Mouse (Mus musculus) liver, embryonic 11.5 days (tissue): ENCODE measurements at regions not wholly inside any gene's neighbourhood (a gene's known extent, or its start where the extent isn't known, plus 50 kb on each side); places are given as distances from the start of the nearest gene placed in this dataset.
A peak's percentile ranks its signal among the peaks of the same experiment; 100 is the strongest.

Source experiments
- ATAC-seq: fragments of 200-750 bp; cut with Nextera tagmentation; replicated peaks from 2 replicates; pipeline ENCODE4 v1.8.0; 2017; ENCODE audit warnings: moderate number of reproducible peaks, mild to moderate bottlenecking, moderate TSS enrichment, moderate library complexity; ENCODE audit not compliant: low FRiP score
- DNase-seq: peaks from one replicate; pipeline ENCODE4 v3.0.0-alpha.2; 2017; ENCODE audit warnings: low spot score
- H3K27ac ChIP-seq: fragments of 300-500 bp; sonication (generic); 2 replicates; pipeline ENCODE4 v1.5.1; 2014; ENCODE audit warnings: mild to moderate bottlenecking, low read depth, low read length, control low read depth
- H3K27me3 ChIP-seq: fragments of 300-500 bp; sonication (generic); replicated peaks from 2 replicates; pipeline ENCODE4 v1.6.1; 2014; ENCODE audit warnings: low read length, mixed read lengths; ENCODE audit not compliant: control insufficient read depth, insufficient read depth
- H3K36me3 ChIP-seq: fragments of 300-500 bp; sonication (generic); 2 replicates; pipeline ENCODE4 v1.6.1; 2014; ENCODE audit warnings: mild to moderate bottlenecking, low read length, moderate library complexity, mixed read lengths; ENCODE audit not compliant: control insufficient read depth, insufficient read depth
- H3K4me1 ChIP-seq: fragments of 300-500 bp; sonication (generic); replicated peaks from 2 replicates; pipeline ENCODE4 v1.6.1; 2014; ENCODE audit warnings: low read length, mixed read lengths; ENCODE audit not compliant: control insufficient read depth, insufficient read depth
- H3K4me2 ChIP-seq: fragments of 300-500 bp; sonication (generic); 2 replicates; pipeline ENCODE4 v1.6.1; 2014; ENCODE audit warnings: mild to moderate bottlenecking, control low read depth, moderate library complexity
- H3K4me3 ChIP-seq: fragments of 300-500 bp; sonication (generic); 2 replicates; pipeline ENCODE4 v1.5.1; 2014; ENCODE audit warnings: low read depth, low read length, control low read depth
- H3K9ac ChIP-seq: fragments of 300-500 bp; sonication (generic); 2 replicates; pipeline ENCODE4 v1.6.1; 2014; ENCODE audit warnings: low read depth, low read length, control low read depth
- H3K9me3 ChIP-seq: fragments of 300-500 bp; sonication (generic); 2 replicates; pipeline ENCODE4 v1.6.1; 2016; ENCODE audit warnings: low read length, inconsistent platforms, mixed read lengths; ENCODE audit not compliant: control insufficient read depth
- WGBS: fragments of 180-500 bp; shearing (Covaris S2); extraction: QIAGEN DNeasy Blood & Tissue Kit; methylation state at CpG from one replicate; pipeline ENCODE4 v1.1.7; 2014; 5-methylcytosine and 5-hydroxymethylcytosine counted together

- H3K4me3 ChIP-seq = no peak overlapping the region
- no peak for DNase-seq
- no peak overlapping the region for H3K27ac ChIP-seq
- H3K27me3 ChIP-seq = no peaks in the 10 kb centered on the region
- H3K4me1 ChIP-seq = no peaks in the 10 kb centered on the region
- no peak overlapping the region for H3K4me2 ChIP-seq
- H3K9me3 ChIP-seq = no peaks in the 10 kb centered on the region
- ATAC-seq = no peak
- WGBS = 65% methylated on average over 12 of the region's 12 CpGs
- no peak overlapping the region for H3K9ac ChIP-seq
- H3K36me3 ChIP-seq = no peaks in the 10 kb centered on the region
Measured at GRCm38 (mm10) chr2:117439372-117440183, 96.8 kb upstream of the Rasgrp1 start.

DNA sequence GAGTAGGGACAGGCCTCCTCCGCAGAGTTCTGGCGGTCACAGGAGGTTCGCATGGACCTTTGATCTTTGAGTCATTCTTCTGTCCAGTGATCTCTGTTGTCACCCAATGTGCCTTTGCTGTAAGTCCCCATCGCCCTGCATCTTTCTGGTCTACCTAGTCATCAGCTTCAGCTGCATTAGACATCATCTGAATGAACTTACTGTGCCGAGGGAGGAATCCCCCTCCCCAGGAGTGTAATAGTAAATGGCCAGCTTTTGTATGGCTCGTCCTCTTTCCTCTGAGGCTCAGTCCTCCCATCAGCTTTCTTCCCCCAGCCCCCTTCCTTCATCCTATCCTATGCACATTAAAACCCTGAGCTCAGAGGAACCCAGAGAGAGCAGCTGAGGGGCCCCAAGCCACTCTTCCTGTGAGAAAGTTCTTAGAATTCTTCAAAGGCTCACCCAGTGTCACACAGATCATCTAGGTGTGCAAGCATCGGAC is 98.0 kb upstream of the Rasgrp1 start:
- DNase-seq = no peak
- 68% methylated on average over 7 of the region's 7 CpGs for WGBS
- ATAC-seq = no peak
- H3K9me3 ChIP-seq = no peaks in the 10 kb centered on the region
- H3K27me3 ChIP-seq = no peaks in the 10 kb centered on the region
- no peak overlapping the region for H3K27ac ChIP-seq
- no peaks in the 10 kb centered on the region for H3K36me3 ChIP-seq
- H3K4me3 ChIP-seq = no peak overlapping the region
- H3K4me2 ChIP-seq = no peak overlapping the region
- H3K9ac ChIP-seq = no peak overlapping the region
- no peaks in the 10 kb centered on the region for H3K4me1 ChIP-seq

DNA sequence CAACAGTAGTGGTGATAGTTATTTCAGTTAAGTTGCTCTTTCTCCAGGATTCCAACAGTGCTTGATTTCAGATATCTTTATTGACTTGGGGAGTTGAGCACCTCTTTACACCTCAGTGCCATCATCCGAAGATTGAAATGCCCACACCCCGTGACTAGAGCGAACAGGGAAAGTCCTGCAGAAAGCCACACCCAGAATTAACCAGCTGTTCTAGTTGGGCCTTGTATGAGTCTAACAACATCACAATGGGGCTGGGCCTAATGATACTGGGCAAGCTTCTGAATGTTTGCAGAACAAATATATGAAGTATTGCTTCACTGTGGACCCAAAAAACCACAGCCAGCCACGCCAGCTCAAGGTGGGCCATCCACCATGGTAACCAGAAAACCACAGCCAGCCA is 100.1 kb upstream of the Rasgrp1 start:
- no peak overlapping the region for H3K4me3 ChIP-seq
- H3K4me1 ChIP-seq = no peaks in the 10 kb centered on the region
- no peak overlapping the region for H3K9ac ChIP-seq
- H3K9me3 ChIP-seq = no peaks in the 10 kb centered on the region
- no peaks in the 10 kb centered on the region for H3K27me3 ChIP-seq
- ATAC-seq (no peak), DNase-seq (no peak)
- 69% methylated on average over 4 of the region's 4 CpGs for WGBS
- H3K27ac ChIP-seq = no peak overlapping the region
- H3K36me3 ChIP-seq = no peaks in the 10 kb centered on the region
- H3K4me2 ChIP-seq = no peak overlapping the region

DNA sequence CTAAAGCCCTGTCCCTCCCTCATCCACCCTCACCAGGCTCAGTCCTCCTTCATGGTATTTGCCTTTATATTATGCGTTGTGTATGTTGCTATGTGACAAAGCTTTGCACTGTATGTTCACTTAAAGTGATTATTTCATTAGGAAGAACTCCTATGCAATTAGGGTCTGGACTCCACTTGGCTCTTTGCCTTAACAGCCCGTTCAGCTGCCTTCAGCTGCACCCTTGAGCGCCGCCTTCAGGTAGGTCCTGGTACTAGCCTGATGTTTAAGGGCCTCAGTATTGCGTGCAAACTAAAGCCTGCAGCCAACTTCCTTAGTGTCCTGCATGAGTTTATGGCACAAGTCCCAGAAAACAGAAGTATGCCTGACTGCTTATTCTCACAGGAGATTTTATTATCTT is 101.9 kb upstream of the Rasgrp1 start:
- peak; percentile 33 for DNase-seq
- Histone ChIP-seq H3K4me2 (no peak overlapping the region), H3K36me3 (no peaks in the 10 kb centered on the region), H3K9me3 (no peaks in the 10 kb centered on the region), H3K9ac (no peak overlapping the region), H3K4me1 (no peaks in the 10 kb centered on the region), H3K27me3 (no peaks in the 10 kb centered on the region), H3K27ac (no peak overlapping the region), H3K4me3 (no peak overlapping the region)
- WGBS = 34% methylated on average over 5 of the region's 5 CpGs
- ATAC-seq = no peak

DNA sequence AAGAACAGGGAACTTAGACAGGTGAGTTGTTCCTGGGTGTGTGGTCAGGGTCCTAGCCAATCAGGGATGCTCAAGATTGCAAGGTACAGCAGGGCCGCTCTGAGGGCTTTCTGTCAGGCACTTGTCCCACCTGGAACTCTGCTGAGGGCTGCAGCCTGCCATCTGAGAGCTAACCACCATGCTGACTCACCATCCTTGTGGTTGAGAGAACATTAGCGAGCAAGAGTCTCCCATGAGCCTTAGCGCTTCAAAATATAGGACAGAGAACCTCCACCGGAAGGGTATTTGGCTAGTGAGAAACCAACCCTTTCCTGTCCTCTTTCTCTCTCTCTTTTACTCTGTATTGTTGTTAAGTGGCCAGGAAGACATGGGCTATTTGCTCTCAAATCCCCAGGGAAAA is 104.1 kb upstream of the Rasgrp1 start:
- Histone ChIP-seq H3K4me2 (no peak overlapping the region), H3K4me3 (no peak overlapping the region), H3K36me3 (no peaks in the 10 kb centered on the region), H3K9ac (no peak overlapping the region), H3K9me3 (no peaks in the 10 kb centered on the region), H3K27ac (no peak overlapping the region), H3K4me1 (no peaks in the 10 kb centered on the region), H3K27me3 (no peaks in the 10 kb centered on the region)
- 65% methylated on average over 4 of the region's 4 CpGs for WGBS
- ATAC-seq (no peak), DNase-seq (no peak)

GRCm38 (mm10) chr2:117450172-117450865 is 107.5 kb upstream of the Rasgrp1 start:
- H3K4me1 ChIP-seq = no peaks in the 10 kb centered on the region
- no peak overlapping the region for H3K4me2 ChIP-seq
- no peak overlapping the region for H3K4me3 ChIP-seq
- H3K36me3 ChIP-seq = no peaks in the 10 kb centered on the region
- ATAC-seq (no peak), DNase-seq (no peak)
- no peaks in the 10 kb centered on the region for H3K27me3 ChIP-seq
- no peaks in the 10 kb centered on the region for H3K9me3 ChIP-seq
- H3K9ac ChIP-seq = no peak overlapping the region
- WGBS = 58% methylated on average over 7 of the region's 7 CpGs
- H3K27ac ChIP-seq = no peak overlapping the region

GRCm38 (mm10) chr2:117451818-117452217 is 109.0 kb upstream of the Rasgrp1 start:
- Histone ChIP-seq H3K4me3 (no peak overlapping the region), H3K27me3 (no peaks in the 10 kb centered on the region), H3K27ac (no peak overlapping the region), H3K9me3 (no peaks in the 10 kb centered on the region), H3K4me2 (no peak overlapping the region), H3K9ac (no peak overlapping the region), H3K36me3 (no peaks in the 10 kb centered on the region), H3K4me1 (no peaks in the 10 kb centered on the region)
- DNase-seq (no peak), ATAC-seq (no peak)
- WGBS = 81% methylated on average over 5 of the region's 5 CpGs

- Histone ChIP-seq H3K4me1 (no peaks in the 10 kb centered on the region), H3K4me3 (no peak overlapping the region), H3K4me2 (no peak overlapping the region), H3K9me3 (no peaks in the 10 kb centered on the region), H3K36me3 (no peaks in the 10 kb centered on the region), H3K9ac (no peak overlapping the region), H3K27ac (no peak overlapping the region), H3K27me3 (no peaks in the 10 kb centered on the region)
- ATAC-seq = no peak
- 78% methylated on average over 4 of the region's 4 CpGs for WGBS
- DNase-seq = no peak
Measured at GRCm38 (mm10) chr2:117455021-117455739, 112.4 kb upstream of the Rasgrp1 start.
